Mouse (Mus musculus) hindbrain, embryonic 15.5 days (tissue): ENCODE measurements around the gene Gpatch8. TPM values are rescaled to one million over a fixed set of nuclear protein-coding genes. Genes with fewer than 3 reads are reported as not detected.
"Not testable (repeated sequence)": the region's sequence is repeated elsewhere in the genome, so short reads cannot be mapped to it uniquely, and the experiment has no call there.

ENCODE experiments used
- ATAC-seq: fragments of 200-750 bp; cut with Nextera tagmentation; 2 replicates; pipeline ENCODE4 v1.8.0; 2017; ENCODE audit warnings: low read depth, moderate number of reproducible peaks, moderate TSS enrichment; ENCODE audit not compliant: low FRiP score
- H3K27ac ChIP-seq: fragments of 300-500 bp; sonication (generic); replicated peaks from 2 replicates; pipeline ENCODE4 v1.5.1; 2015; ENCODE audit warnings: mild to moderate bottlenecking, inconsistent platforms
- H3K27me3 ChIP-seq: fragments of 300-500 bp; sonication (generic); 2 replicates; pipeline ENCODE4 v1.6.1; 2015; ENCODE audit warnings: control low read depth, inconsistent platforms
- H3K36me3 ChIP-seq: fragments of 300-500 bp; sonication (generic); 2 replicates; pipeline ENCODE4 v1.6.1; 2015; ENCODE audit warnings: control low read depth, inconsistent platforms
- H3K4me1 ChIP-seq: fragments of 300-500 bp; sonication (generic); replicated peaks from 2 replicates; pipeline ENCODE4 v1.6.1; 2015; ENCODE audit warnings: control low read depth, inconsistent platforms
- H3K4me2 ChIP-seq: fragments of 300-500 bp; sonication (generic); 2 replicates; pipeline ENCODE4 v1.6.1; 2015; ENCODE audit warnings: moderate library complexity, mild to moderate bottlenecking, inconsistent platforms
- H3K4me3 ChIP-seq: fragments of 300-500 bp; sonication (generic); 2 replicates; pipeline ENCODE4 v1.5.1; 2015; ENCODE audit warnings: mild to moderate bottlenecking, inconsistent platforms
- H3K9ac ChIP-seq: fragments of 300-500 bp; sonication (generic); 2 replicates; pipeline ENCODE4 v1.6.1; 2015; ENCODE audit warnings: inconsistent platforms
- H3K9me3 ChIP-seq: fragments of 300-500 bp; sonication (generic); 2 replicates; pipeline ENCODE4 v1.6.1; 2016; ENCODE audit warnings: control low read depth, inconsistent platforms
- WGBS: fragments of 180-500 bp; shearing (Covaris S2); methylation state at CpG from one replicate; pipeline ENCODE4 v1.1.7; 2015; 5-methylcytosine and 5-hydroxymethylcytosine counted together
- polyA plus RNA-seq: library from polyadenylated mRNA; unstranded; fragments of >200 nt; fragmentation: Nextera tagmentation; extraction: Ambion mirVana; gene quantifications from 2 replicates; pipeline ENCODE4 v1.2.1, GENCODE M21; 2015

The Gpatch8 gene
- polyA plus RNA-seq, 1 experiment from 2014 or later: 66.6 TPM

GRCm38 (mm10) chr11:102567723-102568122, 11.5 kb upstream of the Gpatch8 start:
- Histone ChIP-seq H3K4me2 (no peak overlapping the region), H3K27ac (no peak overlapping the region), H3K9me3 (no peaks in the 10 kb centered on the region), H3K4me3 (no peak overlapping the region), H3K9ac (no peak overlapping the region), H3K4me1 (no peaks in the 10 kb centered on the region), H3K36me3 (no peaks in the 10 kb centered on the region), H3K27me3 (no peaks in the 10 kb centered on the region)
- no peak for ATAC-seq
- 97% methylated on average over 15 of the region's 15 CpGs for WGBS

GRCm38 (mm10) chr11:102567157-102567556, 11.0 kb upstream of the Gpatch8 start:
- no peak overlapping the region for H3K4me3 ChIP-seq
- no peak overlapping the region for H3K27ac ChIP-seq
- H3K9ac ChIP-seq: no peak overlapping the region
- no peak overlapping the region for H3K4me2 ChIP-seq
- no peaks in the 10 kb centered on the region for H3K4me1 ChIP-seq
- H3K36me3 ChIP-seq: no peaks in the 10 kb centered on the region
- ATAC-seq: no peak
- no peaks in the 10 kb centered on the region for H3K27me3 ChIP-seq
- H3K9me3 ChIP-seq: no peaks in the 10 kb centered on the region
- 90% methylated on average over 6 of the region's 6 CpGs for WGBS

GRCm38 (mm10) chr11:102566290-102566689, 10.1 kb upstream of the Gpatch8 start:
- Histone ChIP-seq H3K4me2 (no peak overlapping the region), H3K9me3 (no peaks in the 10 kb centered on the region), H3K9ac (no peak overlapping the region), H3K27ac (no peak overlapping the region), H3K27me3 (no peaks in the 10 kb centered on the region), H3K4me1 (no peaks in the 10 kb centered on the region), H3K4me3 (no peak overlapping the region), H3K36me3 (no peaks in the 10 kb centered on the region)
- WGBS: 94% methylated on average over 1 of the region's 1 CpGs
- no peak for ATAC-seq

- Histone ChIP-seq H3K36me3 (no peaks in the 10 kb centered on the region), H3K4me3 (no peak overlapping the region), H3K9ac (no peak overlapping the region), H3K4me2 (no peak overlapping the region), H3K4me1 (no peaks in the 10 kb centered on the region), H3K27ac (no peak overlapping the region), H3K27me3 (no peaks in the 10 kb centered on the region), H3K9me3 (no peaks in the 10 kb centered on the region)
- no peak for ATAC-seq
Measured at GRCm38 (mm10) chr11:102565741-102566140, 9.5 kb upstream of the Gpatch8 start.

- WGBS: 89% methylated on average over 14 of the region's 14 CpGs
- ATAC-seq: not testable (repeated sequence)
Measured at GRCm38 (mm10) chr11:102564952-102565671, 8.9 kb upstream of the Gpatch8 start.

GRCm38 (mm10) chr11:102558704-102559103, 2.5 kb upstream of the Gpatch8 start:
- 96% methylated on average over 4 of the region's 5 CpGs for WGBS

More at GRCm38 (mm10) chr11:102564952-102565671, 8.9 kb upstream of the Gpatch8 start:
- H3K36me3 ChIP-seq, H3K4me3 ChIP-seq, H3K27ac ChIP-seq, H3K9ac ChIP-seq, H3K4me1 ChIP-seq, H3K27me3 ChIP-seq, H3K9me3 ChIP-seq, H3K4me2 ChIP-seq: not testable (repeated sequence)

GRCm38 (mm10) chr11:102557386-102557785, 1.2 kb upstream of the Gpatch8 start:
- H3K36me3 ChIP-seq: no peaks in the 10 kb centered on the region
- H3K4me1 ChIP-seq: peaks cover 23% of the 10 kb centered on the region
- no peak overlapping the region for H3K9ac ChIP-seq
- no peak overlapping the region for H3K27ac ChIP-seq
- H3K9me3 ChIP-seq: no peaks in the 10 kb centered on the region
- ATAC-seq: no peak
- 92% methylated on average over 1 of the region's 1 CpGs for WGBS
- no peak overlapping the region for H3K4me2 ChIP-seq
- H3K4me3 ChIP-seq: no peak overlapping the region
- H3K27me3 ChIP-seq: no peaks in the 10 kb centered on the region

More at GRCm38 (mm10) chr11:102558704-102559103, 2.5 kb upstream of the Gpatch8 start:
- Histone ChIP-seq H3K4me3 (no peak overlapping the region), H3K27me3 (no peaks in the 10 kb centered on the region), H3K9ac (no peak overlapping the region), H3K27ac (no peak overlapping the region), H3K9me3 (no peaks in the 10 kb centered on the region), H3K4me1 (peaks cover 18% of the 10 kb centered on the region), H3K4me2 (no peak overlapping the region), H3K36me3 (no peaks in the 10 kb centered on the region)
- no peak for ATAC-seq

GRCm38 (mm10) chr11:102556716-102557074, 503 bp upstream of the Gpatch8 start:
- peak overlapping the region; percentile 97 for H3K27ac ChIP-seq
- H3K9me3 ChIP-seq: no peaks in the 10 kb centered on the region
- H3K27me3 ChIP-seq: no peaks in the 10 kb centered on the region
- no peak for ATAC-seq
- peaks cover 29% of the 10 kb centered on the region for H3K4me1 ChIP-seq
- peak overlapping the region; percentile 100; the same call in 1 of the 2 replicates for H3K4me3 ChIP-seq
- 17% methylated on average over 3 of the region's 3 CpGs for WGBS
- no peak overlapping the region for H3K9ac ChIP-seq
- H3K36me3 ChIP-seq: no peaks in the 10 kb centered on the region
- H3K4me2 ChIP-seq: peak overlapping the region; percentile 75

- peak overlapping the region; percentile 99 for H3K9ac ChIP-seq
- peaks cover 38% of the 10 kb centered on the region for H3K4me1 ChIP-seq
- H3K9me3 ChIP-seq: no peaks in the 10 kb centered on the region
- ATAC-seq: peak; percentile 70
- peak overlapping the region; percentile 97 for H3K27ac ChIP-seq
- WGBS: 0% methylated on average over 38 of the region's 39 CpGs
- H3K4me2 ChIP-seq: peak overlapping the region; percentile 75
- no peaks in the 10 kb centered on the region for H3K36me3 ChIP-seq
- H3K27me3 ChIP-seq: no peaks in the 10 kb centered on the region
- peak overlapping the region; percentile 100 for H3K4me3 ChIP-seq
Measured at GRCm38 (mm10) chr11:102555400-102556030, 677 bp downstream of the Gpatch8 start.

- Histone ChIP-seq H3K27me3 (no peaks in the 10 kb centered on the region), H3K4me3 (no peak overlapping the region), H3K4me1 (peaks cover 38% of the 10 kb centered on the region), H3K4me2 (no peak overlapping the region), H3K36me3 (no peaks in the 10 kb centered on the region), H3K9me3 (no peaks in the 10 kb centered on the region), H3K27ac (no peak overlapping the region), H3K9ac (no peak overlapping the region)
- WGBS: 93% methylated on average over 3 of the region's 3 CpGs
- ATAC-seq: no peak
Measured at GRCm38 (mm10) chr11:102552051-102552450, 4.1 kb downstream of the Gpatch8 start.

- no peaks in the 10 kb centered on the region for H3K9me3 ChIP-seq
- H3K27ac ChIP-seq: no peak overlapping the region
- H3K27me3 ChIP-seq: no peaks in the 10 kb centered on the region
- no peak overlapping the region for H3K4me3 ChIP-seq
- H3K4me1 ChIP-seq: peaks cover 34% of the 10 kb centered on the region
- H3K9ac ChIP-seq: no peak overlapping the region
- H3K36me3 ChIP-seq: no peaks in the 10 kb centered on the region
- no peak overlapping the region for H3K4me2 ChIP-seq
- no peak for ATAC-seq
Measured at GRCm38 (mm10) chr11:102551176-102551575, 5.0 kb downstream of the Gpatch8 start.

GRCm38 (mm10) chr11:102541471-102541870, 14.7 kb downstream of the Gpatch8 start:
- 93% methylated on average over 5 of the region's 5 CpGs for WGBS
- H3K27ac ChIP-seq: no peak overlapping the region
- H3K4me1 ChIP-seq: 0 out of 2 replicates have a peak, but pooled peaks cover 4% of the 10 kb centered on the region
- no peaks in the 10 kb centered on the region for H3K27me3 ChIP-seq
- no peaks in the 10 kb centered on the region for H3K9me3 ChIP-seq
- no peak overlapping the region for H3K4me3 ChIP-seq
- no peak overlapping the region for H3K4me2 ChIP-seq
- H3K9ac ChIP-seq: no peak overlapping the region
- no peaks in the 10 kb centered on the region for H3K36me3 ChIP-seq
- no peak for ATAC-seq
